Mouse (Mus musculus) C2C12 (cell line): ENCODE results near the gene Pabpn1l. TPM values are rescaled to one million over a fixed set of nuclear protein-coding genes. Genes with fewer than 3 reads are reported as not detected.
A peak's percentile ranks its signal among the peaks of the same experiment; 100 is the strongest.

Experiments used
- H3K27me3 ChIP-seq: one replicate; pipeline ENCODE4 v1.6.1; 2011; ENCODE audit not compliant: control insufficient read depth, insufficient read depth, insufficient read length
- H3K36me3 ChIP-seq: one replicate; pipeline ENCODE4 v1.6.1; 2011; ENCODE audit not compliant: control insufficient read depth, insufficient read depth
- H3K4me3 ChIP-seq: one replicate; pipeline ENCODE4 v1.5.1; 2011; ENCODE audit warnings: mild to moderate bottlenecking, control low read depth; ENCODE audit not compliant: poor library complexity, insufficient read depth, severe bottlenecking
- H3K79me2 ChIP-seq: one replicate; pipeline ENCODE4 v1.6.1; 2011; ENCODE audit not compliant: control insufficient read depth, insufficient read depth
- H3K79me3 ChIP-seq: one replicate; pipeline ENCODE4 v1.6.1; 2011; ENCODE audit warnings: low read depth, control low read depth
- H3ac ChIP-seq: one replicate; pipeline ENCODE3; 2011; ENCODE audit warnings: low read depth; ENCODE audit not compliant: control insufficient read depth, insufficient read length
- CEBPB ChIP-seq: IDR thresholded peaks from one replicate; pipeline ENCODE4 v1.6.1; 2011; ENCODE audit warnings: low read depth, mild to moderate bottlenecking, control low read depth, moderate library complexity
- CTCF ChIP-seq: IDR thresholded peaks from one replicate; pipeline ENCODE4 v1.5.1; 2011; ENCODE audit not compliant: control insufficient read depth, insufficient read depth, insufficient read length
- FOSL1 ChIP-seq: IDR thresholded peaks from one replicate; pipeline ENCODE4 v1.8.0; 2011; ENCODE audit warnings: mild to moderate bottlenecking, low read length; ENCODE audit not compliant: poor library complexity, insufficient read depth, severe bottlenecking
- MAX ChIP-seq: IDR thresholded peaks from one replicate; pipeline ENCODE4 v1.6.1; 2011; ENCODE audit warnings: mild to moderate bottlenecking, control low read depth
- MYOD1 ChIP-seq: IDR thresholded peaks from one replicate; pipeline ENCODE4 v1.6.1; 2011; ENCODE audit warnings: low read depth; ENCODE audit not compliant: control insufficient read depth, insufficient read length
- MYOG ChIP-seq: IDR thresholded peaks from one replicate; pipeline ENCODE4 v1.6.1; 2011; ENCODE audit not compliant: control insufficient read depth, insufficient read length; ENCODE audit errors: extremely low read depth
- USF1 ChIP-seq: IDR thresholded peaks from one replicate; pipeline ENCODE4 v1.6.1; 2011; ENCODE audit warnings: low read depth, mild to moderate bottlenecking, control low read depth, moderate library complexity
- polyA plus RNA-seq: library from polyadenylated mRNA; unstranded; fragments of >200 nt; fragmentation: generic; extraction: Trizol; gene quantifications from one replicate; pipeline ENCODE4 v1.2.1, GENCODE M21; 2012; ENCODE audit warnings: missing spikeins

The Pabpn1l gene
- polyA plus RNA-seq, 1 experiment = not detected

DNA sequence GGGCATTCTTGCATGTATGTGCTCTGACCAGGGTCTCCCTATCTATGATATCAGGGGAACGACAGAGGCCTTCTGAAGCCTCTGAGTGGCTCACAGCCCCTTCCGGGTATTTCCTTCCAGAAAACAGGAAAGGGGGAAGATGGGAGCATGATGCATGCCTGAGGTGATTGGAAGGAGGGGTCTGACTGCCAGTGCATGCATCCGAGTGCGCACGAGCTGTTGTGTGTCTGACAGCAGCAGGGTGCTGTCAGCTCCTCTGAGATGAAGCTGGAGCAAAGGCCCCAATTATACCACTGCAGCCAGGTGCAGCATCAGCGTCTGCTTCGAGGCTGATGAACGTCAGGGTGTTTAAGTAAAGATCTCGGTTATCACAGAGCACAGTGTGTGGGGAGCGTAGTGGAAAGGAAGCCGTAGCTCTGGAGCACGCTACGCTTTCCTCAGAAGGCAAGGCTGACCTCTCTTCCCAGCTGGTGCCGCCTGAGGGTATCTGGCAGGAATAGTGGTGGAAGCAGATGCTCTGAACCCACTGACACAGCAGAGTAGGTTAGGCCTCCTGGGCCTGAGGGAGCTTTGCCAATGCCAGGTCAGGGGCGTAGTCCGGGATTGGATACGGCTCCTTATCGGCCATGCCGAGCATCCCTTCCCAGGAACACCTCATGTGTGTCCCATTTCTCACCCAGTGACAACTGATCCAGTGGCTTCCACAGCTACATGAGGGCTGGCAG lies 28.6 kb downstream of the Pabpn1l start:
- Histone ChIP-seq H3K79me3 (no peaks in the 10 kb centered on the region), H3K36me3 (no peaks in the 10 kb centered on the region), H3K4me3 (no peak overlapping the region), H3ac (no peak overlapping the region), H3K79me2 (no peaks in the 10 kb centered on the region), H3K27me3 (no peaks in the 10 kb centered on the region)
- TF ChIP-seq CEBPB = no peak
- TF ChIP-seq MAX = no peak
- TF ChIP-seq MYOG = no peak
- TF ChIP-seq CTCF = no peak
- no peak for TF ChIP-seq USF1
- no peak for TF ChIP-seq FOSL1
- no peak for TF ChIP-seq MYOD1

DNA sequence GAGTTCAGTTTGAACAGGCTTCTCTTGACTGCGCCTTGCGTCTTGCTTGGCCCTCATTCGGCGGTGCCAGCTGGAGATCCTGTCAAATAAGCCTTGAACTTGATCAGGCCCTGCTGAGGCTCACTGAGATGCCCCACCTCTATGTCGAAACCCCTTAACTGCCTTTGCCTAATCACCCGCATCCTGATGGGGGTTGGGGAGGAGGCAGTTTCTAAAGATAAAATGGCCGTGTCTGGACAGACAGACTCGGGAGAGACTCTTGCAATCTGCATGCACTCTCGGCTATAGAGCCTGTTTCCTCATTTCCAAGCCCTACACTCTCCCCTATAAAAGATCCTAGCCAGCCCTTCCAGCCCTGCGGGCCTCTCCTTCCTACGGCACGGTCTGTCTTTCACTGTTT lies 29.3 kb downstream of the Pabpn1l start:
- no peak overlapping the region for H3K4me3 ChIP-seq
- no peaks in the 10 kb centered on the region for H3K27me3 ChIP-seq
- H3K79me2 ChIP-seq = no peaks in the 10 kb centered on the region
- no peaks in the 10 kb centered on the region for H3K36me3 ChIP-seq
- TF ChIP-seq MYOG (no peak), USF1 (no peak), FOSL1 (no peak), CEBPB (no peak), CTCF (no peak), MAX (no peak), MYOD1 (no peak)
- no peaks in the 10 kb centered on the region for H3K79me3 ChIP-seq
- no peak overlapping the region for H3ac ChIP-seq

DNA sequence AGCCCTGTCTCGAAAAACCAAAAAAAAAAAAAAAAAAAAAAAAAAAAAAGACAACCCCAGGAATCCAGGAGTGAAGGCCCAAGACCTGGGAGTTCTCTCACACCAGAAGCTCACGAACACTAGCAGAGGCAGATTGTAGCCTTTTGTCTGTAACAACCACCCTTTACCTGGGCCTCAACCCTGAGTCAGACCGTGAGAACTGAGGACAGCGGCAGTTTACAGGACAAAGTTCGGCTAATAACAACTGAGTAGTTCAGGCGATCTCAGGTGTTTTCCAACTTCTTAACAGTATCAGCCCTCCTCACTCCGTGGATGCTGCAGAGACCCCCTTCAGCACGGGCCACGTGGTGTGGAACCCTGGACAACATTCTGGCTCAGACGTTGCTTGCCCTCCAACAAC lies 35.8 kb downstream of the Pabpn1l start:
- no peaks in the 10 kb centered on the region for H3K27me3 ChIP-seq
- no peaks in the 10 kb centered on the region for H3K36me3 ChIP-seq
- no peak overlapping the region for H3K4me3 ChIP-seq
- H3K79me2 ChIP-seq = no peaks in the 10 kb centered on the region
- TF ChIP-seq CEBPB (no peak), CTCF (no peak), MAX (no peak), FOSL1 (no peak), MYOG (no peak), MYOD1 (no peak), USF1 (no peak)
- no peak overlapping the region for H3ac ChIP-seq
- no peaks in the 10 kb centered on the region for H3K79me3 ChIP-seq

DNA sequence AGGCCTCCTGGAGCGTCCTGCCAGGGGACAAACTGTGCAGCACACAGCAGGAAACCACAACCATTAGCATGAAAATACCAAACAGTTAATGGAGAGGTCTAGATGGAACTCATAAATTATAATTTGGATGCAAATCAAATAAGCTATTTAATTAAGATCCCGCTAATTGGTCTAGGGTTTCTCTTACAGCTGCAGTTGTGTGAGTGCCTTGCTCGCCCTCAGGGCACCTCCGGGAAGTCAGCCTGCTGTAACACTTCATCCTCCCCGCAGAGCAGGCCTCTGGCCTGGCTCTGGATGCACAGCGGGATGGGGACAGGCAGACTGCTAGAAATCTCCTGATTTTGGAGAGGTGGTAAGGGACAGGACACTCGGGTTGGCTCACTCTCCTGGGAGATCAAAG lies 36.4 kb downstream of the Pabpn1l start:
- Histone ChIP-seq H3K4me3 (no peak overlapping the region), H3K36me3 (no peaks in the 10 kb centered on the region), H3K79me2 (no peaks in the 10 kb centered on the region), H3K27me3 (no peaks in the 10 kb centered on the region), H3K79me3 (no peaks in the 10 kb centered on the region), H3ac (no peak overlapping the region)
- TF ChIP-seq CEBPB (no peak), MYOD1 (no peak), MAX (no peak), MYOG (no peak), FOSL1 (no peak), USF1 (no peak), CTCF (no peak)

DNA sequence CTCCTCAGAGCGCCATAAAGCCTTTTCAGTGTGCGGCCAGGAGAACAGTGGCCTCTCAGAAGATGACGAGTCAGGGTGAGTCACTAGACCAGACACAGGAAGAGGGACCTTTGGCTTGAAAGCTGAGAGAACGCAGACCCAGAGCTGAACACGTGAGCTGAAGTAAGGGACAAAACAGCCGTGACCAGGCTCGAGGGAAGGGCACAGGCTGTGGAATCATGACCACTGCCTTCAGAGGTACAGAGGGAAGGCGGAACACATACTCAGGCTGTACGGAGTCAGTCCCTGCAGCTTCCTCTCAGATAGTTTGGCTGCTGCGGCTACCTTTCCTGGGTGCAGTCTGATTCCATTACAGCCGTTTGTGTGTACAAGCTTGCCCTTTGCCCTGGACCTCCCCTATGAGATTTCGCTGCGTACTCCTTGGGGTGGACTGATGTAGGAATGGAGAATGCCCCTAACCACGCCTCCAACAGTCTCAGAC lies 37.1 kb downstream of the Pabpn1l start:
- no peaks in the 10 kb centered on the region for H3K27me3 ChIP-seq
- H3K79me3 ChIP-seq = no peaks in the 10 kb centered on the region
- H3K79me2 ChIP-seq = no peaks in the 10 kb centered on the region
- TF ChIP-seq FOSL1 (no peak), MAX (peak; percentile 93), USF1 (peak; percentile 91), CEBPB (no peak)
- no peaks in the 10 kb centered on the region for H3K36me3 ChIP-seq
- peak overlapping the region; percentile 2 for H3ac ChIP-seq
- no peak overlapping the region for H3K4me3 ChIP-seq

DNA sequence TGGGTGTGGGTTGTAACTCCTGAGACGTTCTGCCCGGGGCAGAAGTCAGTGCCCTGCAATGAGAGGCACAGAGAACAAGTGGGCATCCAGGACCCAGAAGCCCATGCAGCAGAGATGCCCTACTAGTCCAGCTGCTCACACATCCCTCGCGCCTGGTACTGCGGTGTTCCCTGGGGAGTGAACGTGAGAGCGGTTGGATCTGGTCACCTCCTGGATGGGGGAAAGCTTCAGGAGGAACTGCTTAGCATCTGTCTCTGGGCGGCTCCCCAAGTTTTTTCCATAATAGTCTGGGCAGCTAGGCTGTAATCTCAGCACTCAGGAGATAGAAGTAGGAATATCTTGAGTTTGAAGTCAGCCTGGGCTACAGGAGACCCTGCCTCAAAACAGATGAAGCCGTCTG lies 37.6 kb downstream of the Pabpn1l start:
- H3K4me3 ChIP-seq = no peak overlapping the region
- peak overlapping the region; percentile 66 for H3ac ChIP-seq
- H3K79me3 ChIP-seq = no peaks in the 10 kb centered on the region
- no peaks in the 10 kb centered on the region for H3K79me2 ChIP-seq
- TF ChIP-seq USF1 = no peak
- peak; percentile 49 for TF ChIP-seq MYOD1
- H3K27me3 ChIP-seq = no peaks in the 10 kb centered on the region
- H3K36me3 ChIP-seq = no peaks in the 10 kb centered on the region
